Mouse (Mus musculus) layer of hippocampus, adult 2 months (tissue): ENCODE data around the gene Kif3a. TPM values are rescaled to one million over a fixed set of nuclear protein-coding genes. Genes with fewer than 3 reads are reported as not detected.
"Not testable (repeated sequence)": the region's sequence is repeated elsewhere in the genome, so short reads cannot be mapped to it uniquely, and the experiment has no call there.

Experiments
- DNase-seq, 2 experiments: peaks; one replicate each; pipeline ENCODE4 v3.0.0; 2022; ENCODE audit warnings: low spot score in 2 of 2
- H3K27ac ChIP-seq: fragments of 200-600 bp; 2 replicates; pipeline ENCODE4 v1.8.1; 2022
- H3K4me3 ChIP-seq: fragments of 200-600 bp; 2 replicates; pipeline ENCODE4 v1.8.1; 2022; ENCODE audit warnings: mild to moderate bottlenecking
- CTCF ChIP-seq: fragments of 200-600 bp; conservative IDR thresholded peaks from 2 replicates; pipeline ENCODE4 v1.8.1; 2022; ENCODE audit warnings: antibody characterized with exemption, mild to moderate bottlenecking, moderate library complexity
- total RNA-seq, 2 experiments: library from RNA; stranded (reverse); gene quantifications; 2 replicates each; pipeline ENCODE4 v1.2.3; 2021

Gene Kif3a
- total RNA-seq, 2 experiments from 2014 or later: 130 to 133 TPM

DNA sequence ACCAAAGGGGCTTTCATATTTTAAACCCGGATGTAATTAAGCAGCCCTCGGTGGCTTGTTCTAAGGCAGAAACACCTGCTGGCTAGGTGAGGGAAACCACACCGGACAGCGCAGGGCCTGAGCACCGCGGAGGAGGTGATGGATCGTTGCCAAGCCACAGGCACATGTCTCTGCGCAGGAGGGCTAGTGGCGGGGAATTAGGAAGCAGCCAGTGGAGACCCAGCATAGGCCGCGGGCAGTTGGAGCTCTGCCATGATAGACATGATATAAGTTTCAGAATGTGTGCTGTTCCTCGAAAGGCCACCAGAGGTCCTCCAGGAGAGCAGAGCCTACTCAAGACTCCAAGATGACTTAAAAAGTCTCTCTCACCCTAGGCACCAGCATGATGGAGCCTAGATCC is 15.4 kb upstream of the Kif3a start:
- no peak overlapping the region for H3K4me3 ChIP-seq
- no peak for DNase-seq
- TF ChIP-seq CTCF: peak; percentile 69
- H3K27ac ChIP-seq: no peak overlapping the region

- not testable (repeated sequence) for H3K4me3 ChIP-seq, H3K27ac ChIP-seq, DNase-seq
These were observed 10.7 kb upstream of the Kif3a start for GRCm38 (mm10) chr11:53556529-53556928.

- DNase-seq: not testable (repeated sequence)
These were observed 9.2 kb upstream of the Kif3a start for GRCm38 (mm10) chr11:53557992-53558391.

GRCm38 (mm10) chr11:53559980-53560379 is 7.2 kb upstream of the Kif3a start:
- not testable (repeated sequence) for H3K27ac ChIP-seq, H3K4me3 ChIP-seq, DNase-seq

More at GRCm38 (mm10) chr11:53557992-53558391, 9.2 kb upstream of the Kif3a start:
- H3K27ac ChIP-seq, H3K4me3 ChIP-seq: not testable (repeated sequence)

DNA sequence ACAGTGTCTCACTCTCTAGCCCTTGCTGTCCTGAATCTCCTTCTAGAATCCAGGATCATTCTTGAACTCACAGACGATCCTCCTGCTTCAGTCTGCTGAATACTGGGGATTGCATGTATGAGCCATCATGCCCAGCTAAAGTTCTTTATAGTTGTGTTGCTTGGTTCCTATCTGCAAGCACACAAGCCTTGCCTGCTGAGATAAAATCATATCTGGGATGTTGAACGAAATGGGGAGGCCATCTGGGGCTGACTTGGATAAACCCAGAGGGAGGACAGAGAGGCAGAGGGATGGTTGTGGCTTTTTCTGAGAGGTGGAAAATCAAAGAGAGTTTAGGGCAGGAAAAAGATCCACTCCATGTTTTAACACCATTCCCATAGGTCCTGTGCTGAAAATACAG is 5.2 kb upstream of the Kif3a start:
- no peak overlapping the region for H3K4me3 ChIP-seq
- no peak for TF ChIP-seq CTCF

DNA sequence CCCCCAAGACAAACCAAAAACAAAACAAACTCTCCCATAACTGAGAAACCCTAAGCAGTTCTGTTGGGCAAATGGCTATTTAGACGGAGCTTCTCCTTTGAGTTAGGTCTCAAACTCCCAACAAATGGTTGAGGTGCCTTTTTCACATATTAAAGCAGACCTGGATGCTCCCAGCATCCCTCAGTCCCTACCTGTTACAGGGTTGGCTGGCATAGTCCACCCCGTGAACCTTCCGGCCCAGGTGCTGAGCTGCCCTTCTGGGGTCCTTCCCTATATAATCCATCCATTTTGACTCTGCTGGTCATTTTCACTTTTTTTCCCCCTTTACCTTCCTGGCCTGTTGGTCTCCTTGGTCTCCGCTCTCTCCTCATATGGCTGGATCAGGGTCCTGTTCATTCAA is 533 bp upstream of the Kif3a start:
- no peak for TF ChIP-seq CTCF
- peak overlapping the region; percentile 96 for H3K4me3 ChIP-seq
- no peak for DNase-seq
- peak overlapping the region; percentile 87 for H3K27ac ChIP-seq

More for the DNA sequence above, 5.2 kb upstream of the Kif3a start:
- no peak for DNase-seq
- H3K27ac ChIP-seq: no peak overlapping the region

- no peak for DNase-seq
- H3K27ac ChIP-seq: no peak overlapping the region
- TF ChIP-seq CTCF: peak; percentile 44
- H3K4me3 ChIP-seq: no peak overlapping the region
These were observed 13.4 kb downstream of the Kif3a start for GRCm38 (mm10) chr11:53580562-53580961.

DNA sequence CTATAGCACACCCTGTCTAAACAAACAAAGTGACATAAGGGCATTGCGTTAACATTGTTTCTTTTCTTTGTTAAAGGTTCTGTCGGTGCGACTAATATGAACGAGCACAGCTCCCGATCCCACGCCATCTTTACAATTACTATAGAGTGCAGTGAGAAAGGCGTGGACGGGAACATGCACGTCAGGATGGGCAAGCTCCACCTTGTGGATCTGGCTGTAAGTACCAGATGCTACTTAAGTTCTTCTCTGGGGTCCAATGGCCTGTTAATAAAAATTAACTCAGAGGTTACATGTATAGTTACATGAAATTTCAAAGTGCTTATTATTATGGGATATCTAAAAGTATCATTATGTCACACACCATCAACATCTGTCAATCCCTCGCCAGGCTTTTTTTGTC is 16.0 kb downstream of the Kif3a start:
- DNase-seq: no peak
- no peak overlapping the region for H3K27ac ChIP-seq
- H3K4me3 ChIP-seq: no peak overlapping the region
- TF ChIP-seq CTCF: peak; percentile 59

- TF ChIP-seq CTCF: peak; percentile 83
- Histone ChIP-seq H3K4me3 (no peak overlapping the region), H3K27ac (no peak overlapping the region)
- peak in 1 of 2 experiments; percentile 21 for DNase-seq
These were observed 17.7 kb downstream of the Kif3a start for GRCm38 (mm10) chr11:53584849-53585248.

- no peak overlapping the region for H3K27ac ChIP-seq
- no peak for DNase-seq
- H3K4me3 ChIP-seq: no peak overlapping the region
- no peak for TF ChIP-seq CTCF
These were observed 18.3 kb downstream of the Kif3a start for GRCm38 (mm10) chr11:53585510-53585909.

GRCm38 (mm10) chr11:53588279-53588678 is 21.1 kb downstream of the Kif3a start:
- no peak overlapping the region for H3K27ac ChIP-seq

GRCm38 (mm10) chr11:53590368-53590768 is 23.2 kb downstream of the Kif3a start:
- Histone ChIP-seq H3K4me3 (no peak overlapping the region), H3K27ac (no peak overlapping the region)
- peak; percentile 87 for TF ChIP-seq CTCF
- peak in 1 of 2 experiments; percentile 63 for DNase-seq

More at GRCm38 (mm10) chr11:53588279-53588678, 21.1 kb downstream of the Kif3a start:
- H3K4me3 ChIP-seq: no peak overlapping the region
- DNase-seq: no peak
- TF ChIP-seq CTCF: no peak

DNA sequence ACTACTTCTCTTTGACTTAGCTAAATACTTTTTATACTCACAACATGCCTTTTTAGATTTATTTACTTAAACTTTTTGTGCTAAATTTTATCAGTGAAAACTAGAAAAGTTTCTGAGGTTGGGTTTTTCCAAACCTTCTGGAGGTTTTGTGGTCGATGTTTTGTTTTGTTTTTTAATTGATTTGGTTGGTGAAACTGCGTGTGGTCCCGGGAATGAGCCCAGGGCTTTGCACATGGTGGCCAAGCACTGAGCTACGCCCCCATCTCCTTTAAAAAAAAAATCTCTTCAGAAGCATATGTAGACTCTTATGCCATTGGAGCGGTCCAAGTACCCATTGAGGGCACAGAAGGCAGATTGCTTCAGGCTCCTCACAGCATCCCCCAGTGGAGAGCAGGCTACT is 23.9 kb downstream of the Kif3a start:
- no peak overlapping the region for H3K4me3 ChIP-seq
- no peak for TF ChIP-seq CTCF
- H3K27ac ChIP-seq: no peak overlapping the region
- DNase-seq: no peak

- peak; percentile 56 for TF ChIP-seq CTCF
- Histone ChIP-seq H3K4me3 (no peak overlapping the region), H3K27ac (no peak overlapping the region)
- no peak for DNase-seq
These were observed 37.8 kb downstream of the Kif3a start for GRCm38 (mm10) chr11:53604983-53605382.

- no peak for DNase-seq
- TF ChIP-seq CTCF: no peak
- Histone ChIP-seq H3K4me3 (no peak overlapping the region), H3K27ac (no peak overlapping the region)
These were observed 38.4 kb downstream of the Kif3a start for GRCm38 (mm10) chr11:53605609-53606008.
